In genomic region chr11:35497961-35498360, GRCm38 (mm10) we compare ENCODE assay signal across 22 mouse cellular contexts.
DNase-seq lines count a peak whose midpoint lies in the region; ATAC-seq lines count a peak whose summit lies in the region.
"Had no signal": no experiment of that assay in that cellular context is flagged by ENCODE, and none has a peak within 500 bp of the region (broad histone marks: within the 10 kb centered on the region; RNA-seq: fewer than 3 reads in every experiment).

No protein-coding gene starts in this region.

- H3K9me3 ChIP-seq in forebrain, embryonic 10.5 days = no peaks in the 10 kb centered on the region
- no peaks in the 10 kb centered on the region for H3K9me3 ChIP-seq in forebrain, embryonic 14.5 days (replicated peaks; ENCODE audit: control insufficient read depth, low read length)

- H3K9ac ChIP-seq in forebrain, embryonic 14.5 days (ENCODE audit: low read length) = no peak overlapping the region

- H3K27me3 ChIP-seq in forebrain, embryonic 10.5 days (ENCODE audit: poor library complexity, severe bottlenecking) = peaks cover 99% of the 10 kb centered on the region
- peaks cover 12% of the 10 kb centered on the region; the same call in 1 of the 2 replicates for H3K27me3 ChIP-seq in forebrain, embryonic 14.5 days (replicated peaks; ENCODE audit: control insufficient read depth, insufficient read depth, low read length)
- H3K27me3 ChIP-seq: CH12.LX had no signal

- no peak for ATAC-seq in forebrain, embryonic 14.5 days
- ATAC-seq: activated CD4-positive, CD25-positive, alpha-beta regulatory T cell, adult 4 months; CD4-positive, CD25-positive, alpha-beta regulatory T cell, adult 4 months; Patski had no signal

- peaks cover 50% of the 10 kb centered on the region for H3K4me1 ChIP-seq in forebrain, embryonic 10.5 days
- peaks cover 3% of the 10 kb centered on the region; the same call in 1 of the 2 replicates for H3K4me1 ChIP-seq in forebrain, embryonic 14.5 days (ENCODE audit: control insufficient read depth, insufficient read depth, low read length)

- no peak overlapping the region for H3K4me2 ChIP-seq in forebrain, embryonic 14.5 days (ENCODE audit: low read length)

- no peak for DNase-seq in forebrain, embryonic 10.5 days (ENCODE audit: extremely low spot score, low spot score)
- DNase-seq in forebrain, embryonic 14.5 days (ENCODE audit: low spot score) = no peak
- DNase-seq in retina, embryonic 14.5 days (ENCODE audit: low spot score) = peak; percentile 45
- DNase-seq in retina, postnatal 1 day = peak; percentile 88
- DNase-seq in retina, postnatal 7 days (ENCODE audit: low read depth, low spot score) = peak; percentile 66
- DNase-seq in kidney, adult 18-20 months = no peak
- no peak for DNase-seq in ovary, postnatal 10 days (ENCODE audit: low spot score)
- DNase-seq in kidney, postnatal 10 days = no peak
- DNase-seq: adrenal gland, adult 2 months; adrenal gland, adult 8-10 months; adrenal gland, postnatal 10 days; adrenal gland, postnatal 14 days; adrenal gland, postnatal 25 days; adrenal gland, postnatal 36 days; B cell, adult 2 months; cerebellum, adult 11 months; cerebellum, adult 11-12 months had no signal

- H3K36me3 ChIP-seq in forebrain, embryonic 10.5 days (replicated peaks) = no peaks in the 10 kb centered on the region
- no peaks in the 10 kb centered on the region for H3K36me3 ChIP-seq in forebrain, embryonic 14.5 days (ENCODE audit: control insufficient read depth, insufficient read depth, low read length)
- H3K36me3 ChIP-seq: G1E had no signal

- WGBS in forebrain, embryonic 10.5 days = 28% methylated on average over 8 of the region's 8 CpGs
- WGBS in forebrain, embryonic 14.5 days = 14% methylated on average over 8 of the region's 8 CpGs

- no peak overlapping the region for H3K4me3 ChIP-seq in forebrain, embryonic 10.5 days
- no peak overlapping the region for H3K4me3 ChIP-seq in forebrain, embryonic 14.5 days (ENCODE audit: low read depth, low read length)

- H3K27ac ChIP-seq in forebrain, embryonic 10.5 days = 0 out of 2 replicates have a peak overlapping the region, but pooled peaks have one; percentile 13
- no peak overlapping the region for H3K27ac ChIP-seq in forebrain, embryonic 14.5 days (ENCODE audit: low read depth, low read length)

Comparison
In these comparisons a context has a peak if more than half of its experiments do, and no peak if none do; other contexts are left out.
1. DNase-seq: peak in retina, embryonic 14.5 days (single experiment), retina, postnatal 1 day (single experiment) and retina, postnatal 7 days (single experiment); none in forebrain, embryonic 10.5 days (single experiment), forebrain, embryonic 14.5 days (single experiment), kidney, adult 18-20 months (single experiment), ovary, postnatal 10 days (single experiment) and kidney, postnatal 10 days (single experiment).